Mouse (Mus musculus): ENCODE results near the gene Mybpc3.
"Not testable (repeated sequence)": the region's sequence is repeated elsewhere in the genome, so short reads cannot be mapped to it uniquely, and the experiment has no call there.

Gene Mybpc3

DNA sequence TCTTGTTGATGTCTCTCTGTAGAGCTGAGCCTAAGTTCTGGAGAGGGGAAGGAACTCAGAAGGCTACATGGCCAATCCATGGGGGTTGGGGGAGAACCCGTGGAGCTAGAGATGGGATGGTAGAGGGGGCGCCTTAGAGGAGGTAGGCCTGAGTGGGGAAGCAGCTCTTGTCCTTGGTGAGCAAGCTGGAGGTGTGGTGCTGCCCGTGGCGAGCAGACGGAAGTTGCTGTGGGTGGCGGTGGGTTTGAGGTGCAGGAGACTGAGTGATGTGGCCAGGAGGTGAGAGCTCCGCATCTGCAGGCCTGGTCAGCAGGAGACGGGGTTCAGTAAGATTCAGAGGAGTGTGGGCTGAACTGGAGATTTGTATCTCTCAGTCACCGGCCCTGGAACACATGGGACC is 30.5 kb upstream of the Mybpc3 start:
- DNase-seq (ENCODE audit: low spot score in 2 of 2): no peak

DNA sequence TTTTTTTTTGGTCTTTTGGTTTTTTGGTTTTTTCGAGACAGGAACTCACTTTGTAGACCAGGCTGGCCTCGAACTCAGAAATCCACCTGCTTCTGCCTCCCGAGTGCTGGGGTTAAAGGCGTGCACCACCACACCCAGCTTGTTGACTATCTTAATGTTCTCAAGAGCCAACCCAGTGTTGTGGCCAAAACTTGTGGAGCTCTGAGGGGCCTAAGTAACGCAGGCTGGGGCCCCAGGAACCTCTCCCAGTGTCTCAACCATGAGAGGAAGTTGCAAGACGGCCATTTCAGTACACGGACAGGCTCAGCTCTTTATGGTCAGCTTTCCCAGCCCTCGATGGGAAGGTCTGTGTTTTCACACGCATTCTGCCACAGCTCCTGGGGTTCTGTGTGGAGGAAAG is 29.0 kb upstream of the Mybpc3 start:
- no peak for DNase-seq (ENCODE audit: low spot score in 2 of 2)

DNA sequence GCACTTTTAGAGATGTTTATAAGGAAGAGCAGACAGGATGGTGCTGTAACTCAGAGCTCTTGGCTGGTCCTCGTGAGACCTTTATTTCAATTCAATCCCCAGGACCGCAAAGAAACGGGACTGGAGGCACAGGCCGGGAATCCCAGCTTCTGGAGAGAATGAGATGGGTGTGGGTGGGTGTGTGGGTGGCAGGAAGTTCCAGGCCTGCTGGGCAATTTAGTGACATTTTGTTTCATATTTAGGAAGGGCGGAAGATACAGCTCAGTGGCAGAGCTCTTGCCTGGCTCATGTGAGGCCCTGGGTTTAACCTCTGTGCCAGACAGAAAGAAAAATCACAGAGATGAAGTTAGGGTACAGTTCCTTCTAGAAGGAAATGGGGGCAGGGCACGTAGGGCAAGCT is 27.7 kb upstream of the Mybpc3 start:
- peak in 1 of 2 experiments; percentile 23 for DNase-seq (ENCODE audit: low spot score in 2 of 2)

DNA sequence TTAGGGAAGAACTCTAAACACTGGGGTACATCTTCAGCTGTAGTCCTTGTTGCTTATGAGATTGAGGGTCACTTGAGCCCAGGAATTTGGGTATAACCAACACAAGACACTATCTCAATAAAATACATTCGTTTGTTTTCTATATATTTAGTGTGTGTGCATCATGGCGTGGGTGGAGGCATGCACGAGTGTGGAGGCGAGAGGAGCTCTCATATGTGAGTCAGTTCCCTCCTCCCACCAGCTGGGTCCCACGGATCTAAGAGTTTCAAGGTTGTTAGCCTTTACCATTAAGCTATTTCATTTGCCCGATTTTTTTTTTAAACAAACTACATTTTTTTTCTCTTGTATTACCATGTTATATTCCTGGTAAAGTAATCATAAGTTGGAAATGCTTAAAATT is 27.1 kb upstream of the Mybpc3 start:
- no peak for DNase-seq (ENCODE audit: low spot score in 2 of 2)

DNA sequence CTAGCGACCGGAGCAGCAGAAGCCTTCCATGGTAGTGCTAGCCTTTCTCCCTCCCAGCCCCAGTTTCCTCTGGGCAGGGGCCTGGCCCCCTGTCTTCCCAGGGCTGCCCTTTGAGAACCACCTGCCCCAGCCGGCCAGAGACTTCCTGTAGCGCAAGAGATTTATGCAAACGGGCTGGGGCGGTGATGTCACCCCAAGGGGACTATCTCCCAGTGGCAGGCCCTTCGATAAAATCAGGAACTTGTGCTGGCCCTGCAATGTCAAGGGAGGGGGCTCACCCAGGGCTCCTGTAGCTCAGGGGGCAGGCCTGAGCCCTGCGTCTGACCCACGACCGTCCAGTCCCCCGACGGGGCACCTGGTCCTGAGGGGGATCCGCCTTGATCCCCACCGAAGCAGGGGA is 21.4 kb upstream of the Mybpc3 start:
- DNase-seq (ENCODE audit: low spot score in 2 of 2): no peak

DNA sequence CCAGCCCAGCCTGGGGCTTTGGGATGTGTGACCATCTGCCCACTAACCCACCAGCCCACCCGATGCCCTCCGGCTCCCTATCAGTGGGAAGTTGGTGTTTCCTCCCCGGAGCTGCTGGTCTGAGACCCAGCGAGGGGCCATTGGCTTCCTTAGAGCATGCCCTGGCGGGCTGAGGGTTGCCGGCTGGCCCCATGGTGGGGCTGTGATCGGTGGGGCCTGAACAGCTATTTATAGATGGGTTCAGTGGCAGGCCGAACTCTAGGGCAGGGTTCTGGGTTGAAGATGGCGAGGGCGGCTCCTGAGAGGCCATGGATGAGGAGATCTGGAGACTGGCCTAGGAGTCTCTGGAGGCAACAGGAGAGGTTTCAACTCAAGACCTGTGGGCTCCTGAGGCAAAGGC is 20.9 kb upstream of the Mybpc3 start:
- no peak for DNase-seq (ENCODE audit: low spot score in 2 of 2)

DNA sequence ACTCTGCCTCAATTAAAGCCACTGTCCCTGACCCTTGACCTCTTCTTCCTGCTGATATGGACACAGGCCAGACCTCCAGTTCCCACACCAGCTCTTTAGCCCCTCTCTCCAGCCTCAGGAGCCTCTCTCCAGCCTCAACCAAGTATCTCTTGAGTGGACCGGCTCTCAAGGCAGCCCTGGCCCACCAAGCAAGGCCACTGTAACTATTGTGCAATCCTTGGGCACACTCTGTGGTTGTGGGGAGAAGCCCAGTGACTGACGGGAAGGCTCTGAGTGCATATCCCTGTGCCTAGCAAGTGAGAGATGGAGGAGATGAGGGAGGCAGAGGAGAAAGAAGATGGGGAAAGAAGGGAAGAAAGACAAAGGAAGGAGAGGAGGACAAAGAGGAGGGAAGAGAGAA is 19.8 kb upstream of the Mybpc3 start:
- no peak for DNase-seq (ENCODE audit: low spot score in 2 of 2)

DNA sequence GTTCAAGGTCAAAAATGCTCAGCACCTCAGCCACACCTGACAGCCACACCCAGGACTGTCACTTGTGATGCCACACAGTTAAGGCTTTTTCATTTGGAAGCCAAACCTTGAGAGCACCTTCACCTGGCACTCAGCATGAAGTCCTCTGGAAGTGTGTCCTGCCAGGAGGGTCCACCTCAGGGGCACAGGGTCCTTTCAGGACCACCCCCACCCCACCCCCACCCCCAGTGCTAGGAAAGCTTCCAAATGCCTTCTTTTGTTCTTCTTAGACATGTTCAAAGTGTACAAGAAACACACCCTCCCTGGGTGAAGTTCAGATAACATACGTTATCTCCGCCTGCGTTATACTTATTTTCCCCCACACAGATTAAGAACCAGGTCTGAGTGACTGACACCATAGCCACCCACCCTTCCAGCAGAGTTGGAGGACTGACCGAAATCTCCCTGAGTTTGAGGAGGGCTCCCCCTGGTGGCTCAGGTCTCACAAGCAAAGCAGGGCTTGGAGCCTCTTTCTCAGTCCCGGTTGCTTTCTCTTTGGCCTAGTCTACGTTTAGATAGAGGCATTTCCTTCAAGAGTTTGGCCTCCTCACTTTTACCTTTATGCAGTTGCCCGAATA is 16.7 kb upstream of the Mybpc3 start:
- DNase-seq (ENCODE audit: low spot score in 2 of 2): peak; percentile 85 to 89

DNA sequence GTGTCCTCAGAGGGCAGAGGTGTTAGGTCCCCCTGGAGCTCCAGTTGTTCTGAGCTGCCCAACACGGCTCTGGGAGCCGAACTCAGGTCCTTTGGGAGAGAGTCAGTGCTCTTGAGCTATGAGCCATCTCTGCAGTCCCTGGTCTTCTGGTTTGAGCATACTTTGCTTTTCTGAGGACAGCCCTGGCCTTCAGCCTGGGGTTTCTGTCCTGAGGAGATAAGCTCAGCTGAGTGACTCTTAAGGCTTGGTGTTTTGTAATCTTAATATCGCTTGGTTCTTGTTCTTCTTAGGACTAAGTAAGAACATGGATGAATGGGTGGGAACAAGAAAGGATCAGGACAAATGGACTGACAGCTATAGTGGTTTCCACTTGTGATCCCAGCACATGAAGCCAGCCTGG is 9.8 kb upstream of the Mybpc3 start:
- DNase-seq (ENCODE audit: low spot score in 2 of 2): no peak

DNA sequence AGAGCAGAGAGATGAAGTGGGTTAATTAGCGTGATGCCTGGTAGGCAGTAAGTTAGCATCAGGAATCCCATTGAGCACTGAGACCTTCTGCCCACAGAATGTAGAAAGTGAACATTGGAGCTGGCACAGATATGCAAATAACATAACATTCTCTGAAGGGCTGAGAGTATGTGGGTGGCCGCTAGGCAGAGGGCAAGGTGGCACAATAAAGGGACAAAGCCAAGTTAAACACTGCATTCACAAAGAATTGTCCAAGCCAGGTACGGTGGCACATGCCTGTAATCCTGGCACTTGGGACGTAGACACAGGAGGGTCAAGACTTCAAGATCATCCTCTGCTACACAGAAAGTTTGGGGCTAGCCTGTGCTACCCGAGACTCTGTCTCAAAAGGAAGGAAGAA is 8.7 kb upstream of the Mybpc3 start:
- no peak for DNase-seq (ENCODE audit: low spot score in 2 of 2)

DNA sequence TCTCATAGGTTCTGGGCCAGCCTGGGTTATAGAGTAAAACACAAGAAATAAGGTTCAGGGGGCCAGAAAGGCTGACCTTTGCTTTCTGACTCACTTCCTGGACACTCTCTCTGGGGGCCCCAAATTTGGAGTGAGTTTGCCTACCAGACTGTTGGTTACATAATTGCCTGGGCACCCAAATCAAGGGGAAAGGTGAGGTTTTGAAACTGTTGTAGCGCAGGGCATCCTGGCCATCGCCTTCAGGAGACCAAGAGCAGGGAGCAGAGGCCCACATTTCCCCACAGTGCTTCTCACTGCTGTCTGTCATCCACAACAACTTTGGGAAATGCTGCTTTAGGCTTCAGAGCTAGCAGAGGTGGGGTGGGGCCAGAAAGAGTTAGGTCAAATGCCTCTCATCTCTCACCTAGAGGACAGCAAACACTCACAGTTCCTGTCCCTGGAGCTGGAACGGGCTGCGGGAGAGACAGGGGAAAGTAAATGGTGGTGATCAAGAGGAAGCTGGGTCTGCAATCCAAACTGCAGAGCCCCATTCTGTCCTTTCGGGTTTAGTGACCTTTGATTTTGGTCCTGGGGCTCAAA is 8.0 kb upstream of the Mybpc3 start:
- DNase-seq (ENCODE audit: low spot score in 2 of 2): no peak

DNA sequence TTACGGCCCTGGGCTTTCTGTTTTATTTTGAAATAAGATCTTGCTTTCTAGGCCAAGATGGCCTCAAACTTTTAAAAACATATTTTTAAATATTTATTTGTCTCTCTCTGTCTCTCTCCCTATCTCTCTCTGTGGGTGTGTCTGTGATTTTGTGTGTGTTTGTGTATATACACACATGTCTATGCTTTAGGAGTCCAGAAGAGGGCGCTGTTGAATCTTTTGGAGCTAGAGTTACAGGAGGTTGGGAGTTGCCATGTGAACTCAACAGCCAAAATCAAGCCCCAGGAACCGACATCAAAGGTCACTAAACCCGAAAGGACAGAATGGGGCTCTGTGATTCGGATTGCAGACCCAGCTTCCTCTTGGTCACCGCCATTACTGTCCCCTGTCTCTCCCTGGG is 7.5 kb upstream of the Mybpc3 start:
- no peak for DNase-seq (ENCODE audit: low spot score in 2 of 2)

DNA sequence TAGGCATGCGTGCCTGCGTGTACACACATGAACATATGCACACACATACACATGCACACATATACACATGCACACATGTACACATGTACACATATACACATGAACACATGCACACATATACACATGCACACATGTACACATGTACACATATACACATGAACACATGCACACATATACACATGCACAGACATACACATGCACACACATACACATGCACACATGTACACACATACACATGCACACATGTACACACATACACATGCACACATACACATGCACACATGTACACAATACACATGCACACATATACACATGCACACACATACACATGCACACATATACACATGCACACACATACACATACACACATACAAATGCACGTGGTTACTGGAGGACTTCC is 6.1 kb upstream of the Mybpc3 start:
- DNase-seq (ENCODE audit: low spot score in 2 of 2): not testable (repeated sequence)

DNA sequence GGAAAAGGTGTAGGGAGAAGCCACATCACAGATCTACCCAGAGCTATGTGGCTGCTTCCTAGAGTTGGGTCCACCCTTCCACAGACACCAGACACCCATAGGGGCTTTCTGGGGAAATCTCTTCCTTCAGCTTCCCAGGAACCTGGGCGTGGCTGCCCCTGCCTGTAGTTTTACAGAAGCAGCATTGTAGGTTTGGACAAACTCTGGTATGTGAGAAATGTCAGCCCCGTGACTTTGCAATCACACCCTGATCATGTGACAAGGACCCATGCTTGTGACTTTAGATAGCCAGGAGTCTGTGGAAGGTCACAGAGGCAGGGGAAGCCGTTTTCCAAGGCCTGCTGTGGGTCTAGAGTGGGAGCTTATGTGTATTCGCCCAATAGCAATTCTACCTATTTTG is 5.5 kb upstream of the Mybpc3 start:
- no peak for DNase-seq (ENCODE audit: low spot score in 2 of 2)

DNA sequence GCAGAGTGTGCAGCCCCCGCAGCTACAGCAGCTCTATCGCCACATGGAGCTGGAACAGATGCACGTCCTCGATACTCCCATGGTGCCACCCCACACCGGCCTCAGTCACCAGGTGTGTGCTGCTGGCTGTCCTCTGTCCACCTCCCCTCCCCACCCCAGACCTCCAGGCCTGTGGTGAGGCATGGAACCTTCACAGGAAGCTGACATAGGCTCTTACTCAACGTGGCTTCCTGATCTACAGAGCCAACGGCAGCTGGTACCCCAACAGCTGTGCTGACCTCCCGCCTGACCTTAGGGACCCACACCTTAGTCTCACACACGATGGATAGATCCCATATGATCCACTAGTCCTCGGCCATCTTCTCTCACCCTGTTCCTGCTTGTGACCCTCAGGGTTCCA is 4.6 kb upstream of the Mybpc3 start:
- DNase-seq (ENCODE audit: low spot score in 2 of 2): no peak

DNA sequence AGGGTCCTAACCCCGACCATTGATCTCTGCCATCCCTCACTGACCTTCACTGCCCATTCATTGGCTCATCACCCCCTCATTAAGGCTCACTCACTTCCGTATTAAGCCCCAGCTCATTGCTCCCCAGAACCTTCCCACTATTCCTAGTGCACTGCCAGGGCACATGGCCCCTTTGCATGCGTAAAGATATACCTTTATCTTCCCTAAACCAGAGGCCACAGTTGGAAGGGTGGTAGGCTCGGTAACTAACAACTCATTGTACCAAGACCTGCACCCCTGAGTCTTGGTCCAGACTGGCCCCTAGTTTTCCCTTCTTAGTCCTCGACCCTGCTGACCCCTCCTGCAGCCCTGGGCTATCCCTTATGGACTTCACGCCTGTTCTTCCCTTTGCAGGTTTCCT is 4.1 kb upstream of the Mybpc3 start:
- no peak for DNase-seq (ENCODE audit: low spot score in 2 of 2)

DNA sequence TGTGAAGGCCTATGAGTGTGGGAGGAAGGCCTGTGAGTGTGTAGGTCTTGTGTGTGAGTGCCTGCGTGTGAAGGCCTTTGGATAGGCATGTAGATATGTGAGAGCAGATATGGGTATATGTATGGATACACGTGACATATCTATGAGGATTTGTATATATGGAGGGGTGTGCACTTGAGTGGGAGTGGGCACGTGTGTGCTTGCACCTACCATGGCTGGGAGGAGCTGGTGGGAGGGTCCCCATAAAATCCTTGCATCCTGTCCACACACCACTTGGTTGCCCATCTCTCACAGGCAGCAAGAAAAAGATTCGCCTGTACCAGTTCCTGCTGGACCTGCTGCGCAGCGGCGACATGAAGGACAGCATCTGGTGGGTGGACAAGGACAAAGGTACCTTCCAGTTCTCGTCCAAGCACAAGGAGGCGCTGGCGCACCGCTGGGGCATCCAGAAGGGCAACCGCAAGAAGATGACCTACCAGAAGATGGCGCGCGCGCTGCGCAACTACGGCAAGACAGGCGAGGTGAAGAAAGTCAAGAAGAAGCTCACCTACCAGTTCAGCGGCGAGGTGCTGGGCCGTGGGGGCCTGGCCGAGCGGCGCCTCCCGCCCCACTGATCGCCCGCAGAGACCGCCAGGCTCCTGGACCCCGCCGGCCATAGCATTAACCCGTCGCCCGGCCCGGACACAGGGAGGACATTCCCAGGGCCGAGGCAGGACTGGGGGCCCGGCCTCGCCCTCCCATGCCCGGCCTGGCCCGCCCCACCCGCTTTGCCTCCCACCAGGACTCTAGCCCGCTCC is 3.0 kb upstream of the Mybpc3 start:
- DNase-seq (ENCODE audit: low spot score in 2 of 2): peak; percentile 96

DNA sequence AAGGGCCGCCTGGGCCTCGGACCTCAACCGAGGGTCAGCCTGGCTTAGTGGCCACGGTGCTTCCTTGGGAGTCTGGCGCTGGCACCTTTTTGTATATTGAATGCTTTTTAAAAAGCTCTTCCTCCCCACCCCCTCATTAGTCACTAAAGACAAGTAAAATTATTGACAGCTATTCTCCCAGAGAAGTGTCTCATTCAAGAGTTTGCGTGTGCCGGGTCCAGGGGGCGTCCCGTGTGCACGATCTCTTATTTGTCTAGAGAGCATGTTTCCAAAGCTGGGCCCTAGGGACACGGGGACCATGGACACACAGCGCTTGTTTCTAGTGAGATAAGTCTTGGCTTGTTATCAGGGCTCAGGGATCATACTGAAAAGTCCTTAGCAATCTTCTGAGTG is 2.4 kb upstream of the Mybpc3 start:
- DNase-seq (ENCODE audit: low spot score in 2 of 2): no peak

DNA sequence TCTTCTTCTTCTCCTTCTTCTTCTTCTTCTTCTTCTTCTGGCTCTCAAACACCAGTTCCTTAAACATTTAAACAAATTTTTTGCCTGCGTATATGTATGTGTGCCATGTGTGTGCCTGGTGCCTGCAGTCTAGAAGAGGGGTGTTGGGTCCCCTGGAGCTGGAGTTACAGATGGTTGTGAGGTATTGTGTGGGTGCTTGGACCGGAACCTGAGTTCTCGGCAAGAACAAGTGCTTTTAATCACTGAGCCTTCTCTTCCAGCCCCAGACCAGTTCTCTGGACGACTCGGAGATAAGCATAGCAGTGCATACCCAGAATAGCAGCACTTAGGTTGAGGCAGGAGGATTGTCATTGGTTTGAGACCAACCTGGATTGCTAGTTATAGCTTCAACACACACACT is 1.1 kb upstream of the Mybpc3 start:
- DNase-seq (ENCODE audit: low spot score in 2 of 2): no peak

DNA sequence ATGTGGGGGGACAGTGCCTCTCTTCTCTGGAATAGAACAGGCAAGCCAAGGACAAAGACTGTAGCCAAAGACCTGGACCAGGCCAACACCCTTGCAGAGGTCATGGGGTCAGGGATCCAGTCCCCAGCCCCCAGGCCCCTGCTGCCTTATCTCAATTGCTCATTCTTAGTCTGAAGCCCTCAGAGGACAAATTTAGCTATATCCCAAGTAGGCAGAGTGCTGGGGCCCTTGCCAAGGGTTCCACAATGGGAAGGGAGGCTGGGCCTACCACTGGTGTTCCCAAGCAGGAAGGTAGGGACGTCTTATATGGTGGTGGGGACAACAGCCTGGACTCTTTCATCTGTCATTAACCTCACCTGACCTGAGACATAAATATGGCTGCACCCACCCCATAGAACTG is 703 bp downstream of the Mybpc3 start:
- no peak for DNase-seq (ENCODE audit: low spot score in 2 of 2)

DNA sequence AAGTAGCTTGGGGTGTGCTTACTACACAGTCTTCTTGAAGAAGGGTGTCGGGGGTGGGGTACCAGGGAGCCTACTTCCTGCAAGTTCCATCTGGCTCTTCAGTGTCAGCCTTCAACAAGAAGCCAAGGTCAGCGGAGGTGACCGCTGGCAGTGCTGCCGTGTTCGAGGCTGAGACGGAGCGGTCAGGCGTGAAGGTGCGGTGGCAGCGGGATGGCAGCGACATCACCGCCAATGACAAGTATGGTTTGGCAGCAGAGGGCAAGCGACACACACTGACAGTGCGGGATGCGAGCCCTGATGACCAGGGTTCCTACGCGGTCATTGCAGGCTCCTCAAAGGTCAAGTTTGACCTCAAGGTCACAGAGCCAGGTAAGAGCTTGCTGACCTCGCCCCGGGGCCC is 1.1 kb downstream of the Mybpc3 start:
- no peak for DNase-seq (ENCODE audit: low spot score in 2 of 2)

DNA sequence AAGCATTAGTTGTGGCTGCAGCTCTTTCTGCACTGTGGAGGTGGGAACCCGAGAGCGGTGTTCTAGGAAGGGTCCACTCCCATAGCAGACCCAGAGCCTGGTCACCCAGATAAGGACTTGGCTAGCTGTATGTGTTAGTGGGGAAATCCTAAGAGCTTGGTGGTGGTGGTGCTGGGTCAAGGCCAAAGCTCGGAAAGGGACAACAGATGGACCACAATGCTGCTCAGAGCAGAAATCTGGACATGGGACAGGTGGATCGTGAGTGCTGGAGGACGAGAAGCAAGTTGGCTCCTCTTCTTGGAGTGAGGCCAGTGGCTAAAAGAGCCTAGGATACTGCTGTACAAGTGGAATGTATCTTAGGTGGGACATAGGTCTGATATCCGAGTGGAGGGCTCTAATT is 1.6 kb downstream of the Mybpc3 start:
- DNase-seq (ENCODE audit: low spot score in 2 of 2): no peak

DNA sequence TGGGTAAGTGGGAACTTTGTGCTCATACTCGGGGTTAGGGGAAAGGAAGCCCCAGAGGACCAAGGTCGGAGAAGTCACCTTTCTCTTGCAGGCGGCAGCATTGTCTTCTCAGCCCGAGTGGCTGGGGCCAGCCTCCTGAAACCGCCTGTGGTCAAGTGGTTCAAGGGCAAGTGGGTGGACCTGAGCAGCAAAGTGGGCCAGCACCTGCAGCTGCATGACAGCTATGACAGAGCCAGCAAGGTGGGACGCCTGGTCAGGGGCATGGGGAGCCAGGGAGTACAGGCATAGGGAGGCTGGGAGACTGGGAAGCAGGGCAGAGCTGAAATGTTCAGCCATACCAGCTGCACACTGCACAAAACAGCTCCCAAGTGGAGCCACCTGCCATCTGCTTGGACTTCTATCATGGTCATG is 2.3 kb downstream of the Mybpc3 start:
- no peak for DNase-seq (ENCODE audit: low spot score in 2 of 2)

All from frontal cortex, postnatal 25 days (tissue).